8 mouse cellular contexts compared by ENCODE assay signal in the genomic region with DNA sequence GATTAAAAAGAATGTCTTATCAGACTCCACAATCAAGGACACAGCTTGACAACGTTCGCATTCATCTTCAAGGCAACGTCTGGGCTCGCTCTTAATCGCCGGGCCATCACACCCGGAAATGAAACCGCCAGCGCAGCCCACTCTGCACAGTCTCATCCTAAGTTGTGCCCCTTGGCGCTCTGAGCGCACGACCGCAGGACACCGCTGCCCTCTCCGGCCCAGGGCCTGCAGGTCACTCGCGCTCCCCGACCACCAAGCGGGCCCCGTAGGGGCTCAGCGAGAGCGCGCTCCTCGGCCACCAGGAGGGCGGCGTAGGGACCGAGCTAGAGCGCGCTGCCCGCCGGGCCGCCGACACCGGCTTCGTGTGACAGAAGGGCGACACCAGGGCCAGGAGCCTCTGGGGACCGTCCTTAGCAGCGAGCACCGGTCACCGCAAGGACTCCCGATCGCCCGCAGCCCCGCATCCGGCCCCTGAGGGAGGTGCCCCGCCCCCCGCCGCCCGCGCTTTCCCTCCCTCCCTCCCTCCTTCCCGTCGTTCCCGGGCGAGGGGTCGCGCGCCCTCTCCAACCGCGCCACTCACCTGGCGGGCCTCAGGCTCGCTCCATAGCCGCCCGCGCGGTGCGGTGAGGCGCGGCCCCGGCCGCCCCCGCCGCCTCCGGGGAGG. TPM values are rescaled to one million over a fixed set of nuclear protein-coding genes. Genes with fewer than 3 reads are reported as not detected.
DNase-seq lines count a peak whose midpoint lies in the region; ATAC-seq and TF ChIP-seq lines count a peak whose summit lies in the region.

No protein-coding gene starts in this region.

- H3K27ac ChIP-seq in heart, postnatal 0 days (ENCODE audit: low read depth) = peak overlapping the region; percentile 94

- peaks cover 55% of the 10 kb centered on the region for H3K4me1 ChIP-seq in erythroblast, embryonic 14.5 days (ENCODE audit: control insufficient read depth)
- H3K4me1 ChIP-seq in heart, postnatal 0 days (ENCODE audit: control insufficient read depth, insufficient read depth) = peaks cover 13% of the 10 kb centered on the region; the same call in 1 of the 2 replicates

- peak overlapping the region; percentile 73 for H3K4me2 ChIP-seq in heart, postnatal 0 days (ENCODE audit: low read depth, low read length)

- no peaks in the 10 kb centered on the region for H3K9me3 ChIP-seq in erythroblast, embryonic 14.5 days (ENCODE audit: control insufficient read depth, low read length)
- no peaks in the 10 kb centered on the region for H3K9me3 ChIP-seq in heart, postnatal 0 days (replicated peaks; ENCODE audit: control insufficient read depth, low read length)

- peak; percentile 61 for DNase-seq in kidney, adult 11 months
- DNase-seq in kidney, postnatal 14 days = no peak
- peak; percentile 18 to 24 for DNase-seq in adrenal gland, postnatal 4 days (ENCODE audit: low spot score in 2 of 2)
- DNase-seq in heart, postnatal 0 days (ENCODE audit: low spot score) = peak; percentile 61
- peak; percentile 45 to 49 for DNase-seq in layer of hippocampus, postnatal 36 days
- DNase-seq in retina, postnatal 7 days (ENCODE audit: low read depth, low spot score) = peak; percentile 54

- under 1% methylated on average over 39 of the region's 73 CpGs for WGBS in heart, postnatal 0 days

- H3K36me3 ChIP-seq in erythroblast, embryonic 14.5 days (ENCODE audit: control insufficient read depth) = peaks cover 20% of the 10 kb centered on the region
- H3K36me3 ChIP-seq in heart, postnatal 0 days (replicated peaks; ENCODE audit: control insufficient read depth, insufficient read depth, low read length) = no peaks in the 10 kb centered on the region

- no peak for TF ChIP-seq EP300 in heart, postnatal 0 days (IDR thresholded peaks at IDR 0.05; ENCODE audit: low read depth)

- no peaks in the 10 kb centered on the region for H3K27me3 ChIP-seq in erythroblast, embryonic 14.5 days (ENCODE audit: control insufficient read depth)
- H3K27me3 ChIP-seq in heart, postnatal 0 days (ENCODE audit: control insufficient read depth, insufficient read depth, low read length) = 0 out of 2 replicates have a peak, but pooled peaks cover 7% of the 10 kb centered on the region

- peak overlapping the region; percentile 85 for H3K9ac ChIP-seq in heart, postnatal 0 days (replicated peaks; ENCODE audit: low read depth, low read length)

- H3K4me3 ChIP-seq in erythroblast, embryonic 14.5 days (replicated peaks) = peak overlapping the region; percentile 93
- peak overlapping the region; percentile 68 for H3K4me3 ChIP-seq in heart, postnatal 0 days (ENCODE audit: low read depth, low read length)

- TF ChIP-seq CTCF in heart, postnatal 0 days (IDR thresholded peaks at IDR 0.05; ENCODE audit: low read depth) = no peak

- peak; percentile 80 for ATAC-seq in heart, postnatal 0 days (ENCODE audit: insufficient read depth, low read depth)
- peak; percentile 61 for ATAC-seq in megakaryocyte, adult 5-6 weeks (ENCODE audit: poor library complexity, severe bottlenecking)

RNA-seq across cellular contexts. Expression of gene Fam20b, which starts 0.5 kb away (rescaled TPM):
- 10 to 100 TPM; 51.7 to 62.4 TPM for total RNA-seq in adrenal gland, postnatal 4 days (2021)
- polyA plus RNA-seq in erythroblast, embryonic 14.5 days (2012) = 0.55 and 0.60 TPM in 2 replicates
- 42.9 and 46.7 TPM in 2 replicates for total RNA-seq in heart, postnatal 0 days (2014; rRNA removed; ENCODE audit: low replicate concordance)
- polyA plus RNA-seq in heart, postnatal 0 days (2015; fragmentation: Nextera tagmentation; extraction: Ambion mirVana) = 17.8 and 20.9 TPM in 2 replicates
- 10 to 100 TPM; 76.5 to 78.5 TPM for total RNA-seq in layer of hippocampus, postnatal 36 days (2021)
- 14.7 and 15.7 TPM in 2 replicates for total RNA-seq in megakaryocyte, adult 5-6 weeks (2015)
- 37.9 and 41.6 TPM in 2 replicates for total RNA-seq in megakaryocyte, adult 5-6 weeks (2017)

RNA-seq across cellular contexts. Expression of gene Tor3a, which starts 44.3 kb away (rescaled TPM):
- total RNA-seq in adrenal gland, postnatal 4 days (2021) = 10 to 100 TPM; 15.7 to 17.1 TPM
- 0.05 TPM in 1 of 2 replicates, not detected in the other for polyA plus RNA-seq in erythroblast, embryonic 14.5 days (2012)
- total RNA-seq in heart, postnatal 0 days (2014; rRNA removed; ENCODE audit: low replicate concordance) = 6.5 and 59.8 TPM in 2 replicates
- polyA plus RNA-seq in heart, postnatal 0 days (2015; fragmentation: Nextera tagmentation; extraction: Ambion mirVana) = 7.1 and 7.6 TPM in 2 replicates
- total RNA-seq in layer of hippocampus, postnatal 36 days (2021) = 1 to 10 TPM; 5.9 to 7.1 TPM
- total RNA-seq in megakaryocyte, adult 5-6 weeks (2015) = 18.4 and 25.5 TPM in 2 replicates
- total RNA-seq in megakaryocyte, adult 5-6 weeks (2017) = 27.2 and 39.1 TPM in 2 replicates
